15 mouse cellular contexts compared by ENCODE assay signal in the genomic region with DNA sequence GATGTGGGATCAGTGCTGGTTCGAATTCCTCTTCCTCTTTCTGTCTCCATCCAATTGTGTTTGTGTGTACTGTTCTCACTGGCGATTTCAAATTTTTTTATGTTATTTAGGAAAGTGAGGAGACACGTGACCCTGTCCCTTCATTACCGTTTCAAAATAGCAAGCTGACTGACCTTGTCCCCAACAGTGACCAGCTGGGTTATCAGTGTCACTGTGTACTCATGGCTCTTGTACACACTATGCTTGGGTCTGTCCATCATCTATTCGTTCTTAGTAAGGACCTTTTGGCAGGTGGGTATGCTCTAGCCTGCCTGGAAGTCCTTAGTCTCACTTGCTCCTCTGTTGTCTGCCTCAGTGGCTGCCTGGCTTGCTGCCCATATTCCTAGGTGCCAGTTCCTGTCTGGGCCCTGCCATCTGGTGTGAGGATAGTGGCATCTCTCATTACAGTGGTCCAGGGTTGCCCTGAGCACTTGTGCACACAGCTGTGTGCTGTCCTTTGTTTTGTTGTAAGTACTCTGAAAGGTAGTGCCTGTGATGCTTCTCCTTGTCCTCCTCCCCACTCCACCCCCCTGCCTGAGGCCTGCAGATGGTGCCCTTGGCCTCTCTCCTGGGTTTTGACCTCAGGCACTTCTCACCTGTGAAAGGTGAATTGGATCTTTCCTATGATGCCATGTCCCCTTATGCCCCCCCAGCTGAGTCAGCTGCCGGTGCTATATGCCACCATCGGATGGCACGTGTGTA. TPM values are rescaled to one million over a fixed set of nuclear protein-coding genes. Genes with fewer than 3 reads are reported as not detected.
DNase-seq lines count a peak whose midpoint lies in the region; ATAC-seq and TF ChIP-seq lines count a peak whose summit lies in the region.
"Had no signal": no experiment of that assay in that cellular context is flagged by ENCODE, and none has a peak within 500 bp of the region (broad histone marks: within the 10 kb centered on the region; RNA-seq: fewer than 3 reads in every experiment).

No protein-coding gene starts in this region.

- H3K4me3 ChIP-seq in liver, embryonic 11.5 days (ENCODE audit: low read depth, low read length) = no peak overlapping the region
- no peak overlapping the region for H3K4me3 ChIP-seq in liver, postnatal 0 days (ENCODE audit: low read depth, low read length)
- H3K4me3 ChIP-seq: limb, embryonic 10.5 days; lung, embryonic 15.5 days; neural tube, embryonic 15.5 days had no signal

- TF ChIP-seq EP300 in liver, postnatal 0 days (IDR thresholded peaks at IDR 0.05; ENCODE audit: low read depth) = no peak

- peak overlapping the region; percentile 43; the same call in 1 of the 2 replicates for H3K27ac ChIP-seq in liver, embryonic 11.5 days (ENCODE audit: low read depth, low read length)
- H3K27ac ChIP-seq in liver, postnatal 0 days (ENCODE audit: low read depth) = peak overlapping the region; percentile 60
- H3K27ac ChIP-seq: limb, embryonic 10.5 days; lung, embryonic 15.5 days; neural tube, embryonic 15.5 days had no signal

- H3K27me3 ChIP-seq in liver, embryonic 11.5 days (replicated peaks; ENCODE audit: control insufficient read depth, insufficient read depth, low read length) = no peaks in the 10 kb centered on the region
- H3K27me3 ChIP-seq in liver, postnatal 0 days (ENCODE audit: insufficient read depth, low read length) = no peaks in the 10 kb centered on the region
- H3K27me3 ChIP-seq: lung, embryonic 15.5 days; neural tube, embryonic 15.5 days had no signal

- H3K9ac ChIP-seq in liver, embryonic 11.5 days (ENCODE audit: low read depth, low read length) = no peak overlapping the region
- no peak overlapping the region for H3K9ac ChIP-seq in liver, postnatal 0 days (replicated peaks)
- H3K9ac ChIP-seq: lung, embryonic 15.5 days; neural tube, embryonic 15.5 days had no signal

- H3K9me3 ChIP-seq in liver, embryonic 11.5 days (ENCODE audit: control insufficient read depth, low read length) = no peaks in the 10 kb centered on the region
- H3K9me3 ChIP-seq in liver, postnatal 0 days (ENCODE audit: low read length) = no peaks in the 10 kb centered on the region
- H3K9me3 ChIP-seq: limb, embryonic 10.5 days; lung, embryonic 15.5 days; neural tube, embryonic 15.5 days had no signal

- 84% methylated on average over 8 of the region's 8 CpGs for WGBS in liver, embryonic 11.5 days
- 69% methylated on average over 8 of the region's 8 CpGs for WGBS in liver, postnatal 0 days (ENCODE audit: insufficient replicate concordance)

- H3K4me1 ChIP-seq in liver, embryonic 11.5 days (replicated peaks; ENCODE audit: control insufficient read depth, insufficient read depth, low read length) = peaks cover 13% of the 10 kb centered on the region
- peaks cover 39% of the 10 kb centered on the region for H3K4me1 ChIP-seq in liver, postnatal 0 days (ENCODE audit: insufficient read depth)

- peak; percentile 49 for DNase-seq in cerebellum, adult 8-10 months
- DNase-seq in cerebellum, adult 11 months = no peak
- DNase-seq in liver, embryonic 11.5 days (ENCODE audit: low spot score) = no peak
- DNase-seq in liver = no peak
- peak; percentile 39 for DNase-seq in brain, embryonic 14.5 days (ENCODE audit: low read depth)
- no peak for DNase-seq in liver, postnatal 0 days
- DNase-seq in ovary, postnatal 14 days (ENCODE audit: low spot score) = no peak
- DNase-seq: adrenal gland, adult 2 months; gastrocnemius, postnatal 10 days; kidney, adult 8-10 months; thymus, postnatal 36 days had no signal

- H3K36me3 ChIP-seq in liver, embryonic 11.5 days (ENCODE audit: control insufficient read depth, insufficient read depth, low read length) = peaks cover 44% of the 10 kb centered on the region
- peaks cover 44% of the 10 kb centered on the region for H3K36me3 ChIP-seq in liver, postnatal 0 days (replicated peaks; ENCODE audit: insufficient read depth, low read length)

- ATAC-seq in liver, embryonic 11.5 days (replicated peaks; ENCODE audit: low FRiP score) = no peak
- 0 out of 2 replicates have a peak, but pooled peaks have one; percentile 10 for ATAC-seq in liver, postnatal 0 days

- TF ChIP-seq POLR2A in brain, embryonic 14.5 days (IDR thresholded peaks at IDR 0.05; ENCODE audit: borderline replicate concordance, extremely low read depth, insufficient read depth, insufficient read length, poor library complexity, severe bottlenecking) = no peak

- TF ChIP-seq CTCF in brain, embryonic 14.5 days (IDR thresholded peaks at IDR 0.05; ENCODE audit: borderline replicate concordance, extremely low read depth, insufficient read depth, insufficient read length) = no peak
- no peak for TF ChIP-seq CTCF in liver, postnatal 0 days (IDR thresholded peaks at IDR 0.05; ENCODE audit: low read depth)

- no peak overlapping the region for H3K4me2 ChIP-seq in liver, embryonic 11.5 days
- H3K4me2 ChIP-seq in liver, postnatal 0 days (ENCODE audit: low read depth, low read length) = no peak overlapping the region
- H3K4me2 ChIP-seq: lung, embryonic 15.5 days; neural tube, embryonic 15.5 days had no signal

RNA-seq across cellular contexts. Expression of gene Gm49325, which starts 4.4 kb away (rescaled TPM):
- 1.8 and 4.5 TPM in 2 replicates for polyA plus RNA-seq in liver, embryonic 11.5 days (2014; fragmentation: Nextera tagmentation; extraction: Ambion mirVana)
- polyA plus RNA-seq in brain, embryonic 14.5 days (2012; rRNA removed) = not detected in 2 replicates
- polyA plus RNA-seq in liver, postnatal 0 days (2015; fragmentation: Nextera tagmentation; extraction: Ambion mirVana) = 8.4 and 13.3 TPM in 2 replicates
- polyA plus RNA-seq: adrenal gland, adult 2 months; large intestine, adult 2 months had no signal

RNA-seq across cellular contexts. Expression of gene Sumo3, which starts 4.5 kb away (rescaled TPM):
- 249 and 271 TPM in 2 replicates for polyA plus RNA-seq in liver, embryonic 11.5 days (2014; fragmentation: Nextera tagmentation; extraction: Ambion mirVana)
- 368 and 420 TPM in 2 replicates for polyA plus RNA-seq in brain, embryonic 14.5 days (2012; rRNA removed)
- 105 and 111 TPM in 2 replicates for polyA plus RNA-seq in liver, postnatal 0 days (2015; fragmentation: Nextera tagmentation; extraction: Ambion mirVana)

RNA-seq across cellular contexts. Expression of gene Ube2g2, which starts 11.7 kb away (rescaled TPM):
- 62.1 and 67.9 TPM in 2 replicates for polyA plus RNA-seq in liver, embryonic 11.5 days (2014; fragmentation: Nextera tagmentation; extraction: Ambion mirVana)
- polyA plus RNA-seq in brain, embryonic 14.5 days (2012; rRNA removed) = 56.9 and 57.7 TPM in 2 replicates
- polyA plus RNA-seq in liver, postnatal 0 days (2015; fragmentation: Nextera tagmentation; extraction: Ambion mirVana) = 37.4 and 40.4 TPM in 2 replicates

RNA-seq across cellular contexts. Expression of gene Pttg1ip, which starts 28.9 kb away (rescaled TPM):
- 94.0 and 99.7 TPM in 2 replicates for polyA plus RNA-seq in liver, embryonic 11.5 days (2014; fragmentation: Nextera tagmentation; extraction: Ambion mirVana)
- polyA plus RNA-seq in brain, embryonic 14.5 days (2012; rRNA removed) = 70.0 and 74.8 TPM in 2 replicates
- 126 and 129 TPM in 2 replicates for polyA plus RNA-seq in liver, postnatal 0 days (2015; fragmentation: Nextera tagmentation; extraction: Ambion mirVana)

Comparison
In these comparisons a context has a peak if more than half of its experiments do, and no peak if none do; other contexts are left out.
1. DNase-seq: peak in cerebellum, adult 8-10 months (single experiment) and brain, embryonic 14.5 days (single experiment); none in cerebellum, adult 11 months (single experiment), liver, embryonic 11.5 days (single experiment), liver (single experiment), liver, postnatal 0 days (single experiment) and ovary, postnatal 14 days (single experiment).